ENCODE assay signal across 15 mouse cellular contexts in genomic region chr2:165597536-165597935, GRCm38 (mm10). TPM values are rescaled to one million over a fixed set of nuclear protein-coding genes. Genes with fewer than 3 reads are reported as not detected.
DNase-seq lines count a peak whose midpoint lies in the region; ATAC-seq and TF ChIP-seq lines count a peak whose summit lies in the region.
"Had no signal": no experiment of that assay in that cellular context is flagged by ENCODE, and none has a peak within 500 bp of the region (broad histone marks: within the 10 kb centered on the region; RNA-seq: fewer than 3 reads in every experiment).

No protein-coding gene starts in this region.

- no peaks in the 10 kb centered on the region for H3K9me3 ChIP-seq in lung, postnatal 0 days (ENCODE audit: low read length)
- H3K9me3 ChIP-seq in embryonic facial prominence, embryonic 15.5 days (replicated peaks), result no peaks in the 10 kb centered on the region
- H3K9me3 ChIP-seq in limb, embryonic 13.5 days, result 0 out of 2 replicates have a peak, but pooled peaks cover 6% of the 10 kb centered on the region
- H3K9me3 ChIP-seq in stomach, embryonic 14.5 days (ENCODE audit: control insufficient read depth, low read depth, low read length), result no peaks in the 10 kb centered on the region
- H3K9me3 ChIP-seq in intestine, embryonic 15.5 days, result no peaks in the 10 kb centered on the region
- H3K9me3 ChIP-seq: heart, embryonic 15.5 days had no signal

- H3K4me2 ChIP-seq in lung, postnatal 0 days (replicated peaks; ENCODE audit: low read depth, low read length), result no peak overlapping the region
- H3K4me2 ChIP-seq in embryonic facial prominence, embryonic 15.5 days (replicated peaks), result peak overlapping the region; percentile 4; the same call in 1 of the 2 replicates
- H3K4me2 ChIP-seq in limb, embryonic 13.5 days (replicated peaks), result peak overlapping the region; percentile 95
- no peak overlapping the region for H3K4me2 ChIP-seq in stomach, embryonic 14.5 days (replicated peaks; ENCODE audit: low read depth, low read length)
- H3K4me2 ChIP-seq in intestine, embryonic 15.5 days (replicated peaks), result no peak overlapping the region
- H3K4me2 ChIP-seq: heart, embryonic 15.5 days; liver, embryonic 11.5 days had no signal

- no peak for TF ChIP-seq EP300 in lung, postnatal 0 days (IDR thresholded peaks at IDR 0.05)

- no peak overlapping the region for H3K9ac ChIP-seq in lung, postnatal 0 days (replicated peaks; ENCODE audit: low read depth)
- no peak overlapping the region for H3K9ac ChIP-seq in embryonic facial prominence, embryonic 15.5 days
- H3K9ac ChIP-seq in limb, embryonic 13.5 days, result peak overlapping the region; percentile 10; the same call in 1 of the 2 replicates
- no peak overlapping the region for H3K9ac ChIP-seq in stomach, embryonic 14.5 days (replicated peaks; ENCODE audit: low read depth, low read length)
- H3K9ac ChIP-seq in intestine, embryonic 15.5 days, result no peak overlapping the region
- H3K9ac ChIP-seq: heart, embryonic 15.5 days had no signal

- whole genome bisulfite sequencing in lung, postnatal 0 days, result 74% methylated on average over 6 of the region's 6 CpGs
- WGBS in embryonic facial prominence, embryonic 15.5 days, result 57% methylated on average over 6 of the region's 6 CpGs
- 17% methylated on average over 6 of the region's 6 CpGs for WGBS in limb, embryonic 13.5 days
- WGBS in stomach, embryonic 14.5 days, result 43% methylated on average over 6 of the region's 6 CpGs
- WGBS in intestine, embryonic 15.5 days, result 40% methylated on average over 6 of the region's 6 CpGs

- H3K27ac ChIP-seq in lung, postnatal 0 days (ENCODE audit: low read length), result peak overlapping the region; percentile 76; the same call in 1 of the 2 replicates
- H3K27ac ChIP-seq in embryonic facial prominence, embryonic 15.5 days (replicated peaks), result no peak overlapping the region
- H3K27ac ChIP-seq in limb, embryonic 13.5 days, result no peak overlapping the region
- H3K27ac ChIP-seq in stomach, embryonic 14.5 days (ENCODE audit: low read length), result peak overlapping the region; percentile 68; the same call in 1 of the 2 replicates
- H3K27ac ChIP-seq in intestine, embryonic 15.5 days, result no peak overlapping the region
- H3K27ac ChIP-seq: heart, embryonic 15.5 days had no signal

- no peaks in the 10 kb centered on the region for H3K36me3 ChIP-seq in lung, postnatal 0 days (ENCODE audit: insufficient read depth, low read length)
- H3K36me3 ChIP-seq in embryonic facial prominence, embryonic 15.5 days, result no peaks in the 10 kb centered on the region
- no peaks in the 10 kb centered on the region for H3K36me3 ChIP-seq in limb, embryonic 13.5 days
- H3K36me3 ChIP-seq in stomach, embryonic 14.5 days (ENCODE audit: control insufficient read depth, insufficient read depth, low read length), result no peaks in the 10 kb centered on the region
- no peaks in the 10 kb centered on the region for H3K36me3 ChIP-seq in intestine, embryonic 15.5 days
- H3K36me3 ChIP-seq: heart, embryonic 15.5 days had no signal

- H3K4me3 ChIP-seq in lung, postnatal 0 days (ENCODE audit: low read depth, low read length), result no peak overlapping the region
- H3K4me3 ChIP-seq in embryonic facial prominence, embryonic 15.5 days (replicated peaks), result no peak overlapping the region
- H3K4me3 ChIP-seq in limb, embryonic 13.5 days, result peak overlapping the region; percentile 17
- no peak overlapping the region for H3K4me3 ChIP-seq in stomach, embryonic 14.5 days (ENCODE audit: low read depth, low read length)
- no peak overlapping the region for H3K4me3 ChIP-seq in intestine, embryonic 15.5 days (replicated peaks)
- H3K4me3 ChIP-seq: heart, embryonic 15.5 days had no signal

- TF ChIP-seq CTCF in lung, postnatal 0 days (IDR thresholded peaks at IDR 0.05), result no peak

- DNase-seq in lung, postnatal 0 days (ENCODE audit: low spot score), result no peak
- no peak for DNase-seq in lung, postnatal 25 days (ENCODE audit: low spot score)
- DNase-seq in ovary, adult 18-20 months (ENCODE audit: low spot score), result no peak
- no peak for DNase-seq in testis, postnatal 10 days (ENCODE audit: low spot score)
- DNase-seq: cerebellum, adult 2 months; gastrocnemius, postnatal 36 days; kidney, postnatal 14 days; layer of hippocampus, postnatal 36 days; right cerebral cortex, postnatal 14 days had no signal

- no peaks in the 10 kb centered on the region; the same call in 1 of the 2 replicates for H3K4me1 ChIP-seq in lung, postnatal 0 days (ENCODE audit: insufficient read depth, low read depth, low read length)
- peaks cover 42% of the 10 kb centered on the region for H3K4me1 ChIP-seq in embryonic facial prominence, embryonic 15.5 days
- peaks cover 67% of the 10 kb centered on the region for H3K4me1 ChIP-seq in limb, embryonic 13.5 days
- H3K4me1 ChIP-seq in stomach, embryonic 14.5 days (ENCODE audit: control insufficient read depth, insufficient read depth, low read length), result peaks cover 7% of the 10 kb centered on the region; the same call in 1 of the 2 replicates
- H3K4me1 ChIP-seq in intestine, embryonic 15.5 days (replicated peaks), result peaks cover 7% of the 10 kb centered on the region

- ATAC-seq in lung, postnatal 0 days, result no peak
- no peak for ATAC-seq in embryonic facial prominence, embryonic 15.5 days (ENCODE audit: insufficient number of reproducible peaks, low FRiP score, low TSS enrichment, low read depth)
- ATAC-seq in limb, embryonic 13.5 days (ENCODE audit: low FRiP score, low read depth), result no peak
- ATAC-seq in stomach, embryonic 14.5 days (ENCODE audit: insufficient number of reproducible peaks, insufficient read depth, low FRiP score, low read depth), result no peak
- ATAC-seq in intestine, embryonic 15.5 days, result no peak

- peaks cover 19% of the 10 kb centered on the region for H3K27me3 ChIP-seq in lung, postnatal 0 days (replicated peaks; ENCODE audit: insufficient read depth, low read length)
- peaks cover 12% of the 10 kb centered on the region for H3K27me3 ChIP-seq in embryonic facial prominence, embryonic 15.5 days
- H3K27me3 ChIP-seq in limb, embryonic 13.5 days, result peaks cover 78% of the 10 kb centered on the region
- H3K27me3 ChIP-seq in stomach, embryonic 14.5 days (ENCODE audit: control insufficient read depth, insufficient read depth, low read length), result peaks cover 15% of the 10 kb centered on the region; the same call in 1 of the 2 replicates
- peaks cover 35% of the 10 kb centered on the region for H3K27me3 ChIP-seq in intestine, embryonic 15.5 days (replicated peaks)

RNA-seq across cellular contexts. Expression of gene Eya2, which starts 2.7 kb away (rescaled TPM):
- polyA plus RNA-seq in lung, postnatal 0 days (2015; fragmentation: Nextera tagmentation; extraction: Ambion mirVana), result 25.7 and 27.8 TPM in 2 replicates
- polyA plus RNA-seq in embryonic facial prominence, embryonic 15.5 days (2015; fragmentation: Nextera tagmentation; extraction: Ambion mirVana), result 24.4 and 25.9 TPM in 2 replicates
- 17.2 and 17.5 TPM in 2 replicates for polyA plus RNA-seq in limb, embryonic 13.5 days (2015; fragmentation: Nextera tagmentation; extraction: Ambion mirVana)
- 13.2 and 15.4 TPM in 2 replicates for polyA plus RNA-seq in stomach, embryonic 14.5 days (2014; fragmentation: Nextera tagmentation; extraction: Ambion mirVana)
- 0.84 and 1.3 TPM in 2 replicates for polyA plus RNA-seq in intestine, embryonic 15.5 days (2015; fragmentation: Nextera tagmentation; extraction: Ambion mirVana)

Comparison
In these comparisons a context has a peak if more than half of its experiments do, and no peak if none do; other contexts are left out.
1. H3K27ac ChIP-seq: peak in lung, postnatal 0 days (single experiment) and stomach, embryonic 14.5 days (single experiment); none in embryonic facial prominence, embryonic 15.5 days (single experiment), limb, embryonic 13.5 days (single experiment) and intestine, embryonic 15.5 days (single experiment).
2. H3K4me2 ChIP-seq: peak in embryonic facial prominence, embryonic 15.5 days (single experiment) and limb, embryonic 13.5 days (single experiment); none in lung, postnatal 0 days (single experiment), stomach, embryonic 14.5 days (single experiment) and intestine, embryonic 15.5 days (single experiment).